Mouse (Mus musculus) stomach, postnatal 0 days (tissue): ENCODE results near the gene Mettl1. TPM values are rescaled to one million over a fixed set of nuclear protein-coding genes. Genes with fewer than 3 reads are reported as not detected.
A peak's percentile ranks its signal among the peaks of the same experiment; 100 is the strongest.

ENCODE experiments used
- ATAC-seq: fragments of 200-750 bp; cut with Nextera tagmentation; 2 replicates; pipeline ENCODE4 v1.8.0; 2017; ENCODE audit not compliant: low FRiP score, low TSS enrichment
- DNase-seq: peaks from one replicate; pipeline ENCODE4 v3.0.0-alpha.2; 2016; ENCODE audit warnings: low spot score
- H3K27ac ChIP-seq: fragments of 300-500 bp; sonication (generic); replicated peaks from 2 replicates; pipeline ENCODE4 v1.5.1; 2014; ENCODE audit warnings: mild to moderate bottlenecking, control low read depth
- H3K27me3 ChIP-seq: fragments of 300-500 bp; sonication (generic); 2 replicates; pipeline ENCODE4 v1.6.1; 2014; ENCODE audit warnings: low read length; ENCODE audit not compliant: control insufficient read depth, insufficient read depth
- H3K36me3 ChIP-seq: fragments of 300-500 bp; sonication (generic); 2 replicates; pipeline ENCODE4 v1.6.1; 2014; ENCODE audit warnings: low read length, mixed read lengths; ENCODE audit not compliant: control insufficient read depth, insufficient read depth
- H3K4me1 ChIP-seq: fragments of 300-500 bp; sonication (generic); replicated peaks from 2 replicates; pipeline ENCODE4 v1.6.1; 2014; ENCODE audit warnings: antibody characterized with exemption; ENCODE audit not compliant: control insufficient read depth, insufficient read depth
- H3K4me2 ChIP-seq: fragments of 300-500 bp; sonication (generic); replicated peaks from 2 replicates; pipeline ENCODE4 v1.6.1; 2014; ENCODE audit warnings: low read depth, mild to moderate bottlenecking, control low read depth, moderate library complexity
- H3K4me3 ChIP-seq: fragments of 300-500 bp; sonication (generic); 2 replicates; pipeline ENCODE4 v1.5.1; 2014; ENCODE audit warnings: low read depth, low read length, control low read depth
- H3K9ac ChIP-seq: fragments of 300-500 bp; sonication (generic); 2 replicates; pipeline ENCODE4 v1.6.1; 2014; ENCODE audit warnings: mild to moderate bottlenecking, low read length, control low read depth, mixed read lengths
- H3K9me3 ChIP-seq: fragments of 300-500 bp; sonication (generic); 2 replicates; pipeline ENCODE4 v1.6.1; 2016; ENCODE audit warnings: low read length; ENCODE audit not compliant: control insufficient read depth
- CTCF ChIP-seq: IDR thresholded peaks from 2 replicates; pipeline ENCODE4 v1.5.1; 2016; ENCODE audit warnings: antibody characterized with exemption, low read depth, mild to moderate bottlenecking, moderate library complexity
- EP300 ChIP-seq: optimal IDR thresholded peaks from 2 replicates; pipeline ENCODE3; 2016; ENCODE audit warnings: antibody characterized with exemption
- WGBS: fragments of 180-500 bp; shearing (Covaris S2); extraction: QIAGEN DNeasy Blood & Tissue Kit; methylation state at CpG from one replicate; pipeline ENCODE4 v1.1.7; 2014; 5-methylcytosine and 5-hydroxymethylcytosine counted together
- polyA plus RNA-seq: library from polyadenylated mRNA; unstranded; fragments of >200 nt; fragmentation: Nextera tagmentation; extraction: Ambion mirVana; gene quantifications from 2 replicates; pipeline ENCODE4 v1.2.1, GENCODE M21; 2015

Gene Mettl1
- 32.4 and 36.8 TPM in 2 replicates for polyA plus RNA-seq

DNA sequence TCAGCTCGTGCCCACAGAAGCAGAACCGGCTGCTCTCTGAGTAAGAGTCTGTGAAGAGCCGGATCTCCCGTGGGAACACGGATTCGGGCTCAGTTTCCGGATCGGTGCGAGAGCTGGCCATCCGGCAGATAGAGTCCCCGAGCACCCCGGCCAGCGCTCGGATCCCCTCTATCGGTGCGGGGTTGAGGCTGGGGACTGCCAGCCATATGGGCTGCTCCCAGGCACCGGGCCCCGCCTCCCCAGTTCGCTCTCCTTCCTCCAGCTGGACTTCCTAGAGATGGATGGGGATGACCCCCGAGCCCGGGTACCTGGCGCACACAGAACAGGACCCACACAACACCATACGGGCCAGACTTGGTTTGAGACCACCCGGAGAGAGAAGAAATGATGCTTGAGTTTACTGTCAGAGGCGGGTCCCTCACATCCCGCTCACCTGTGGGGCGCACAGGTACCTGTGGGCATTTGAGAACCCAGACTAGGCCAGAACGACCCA lies at the start of gene Mettl1, which contains the start of gene Eef1akmt3:
TSS of gene Mettl1 (plus strand) at position 141 of the 493 bp plus-strand sequence.
TSS of gene Eef1akmt3 (minus strand) at position 240 of the 493 bp plus-strand sequence.
- DNase-seq, result peak; percentile 65
- Histone ChIP-seq H3K27ac (peak within 1 kb of the TSS; percentile 65), H3K4me2 (peak within 1 kb of the TSS; percentile 98), H3K9ac (peak within 1 kb of the TSS; percentile 67), H3K4me1 (no peaks in the 10 kb centered on the region; the same call in 1 of the 2 replicates), H3K36me3 (no peaks in the 10 kb centered on the region), H3K4me3 (peak within 1 kb of the TSS; percentile 85), H3K27me3 (no peaks in the 10 kb centered on the region), H3K9me3 (no peaks in the 10 kb centered on the region)
- peak; percentile 43 for ATAC-seq
- TF ChIP-seq EP300, result no peak
- 0% methylated on average over 28 of the region's 28 CpGs for WGBS

DNA sequence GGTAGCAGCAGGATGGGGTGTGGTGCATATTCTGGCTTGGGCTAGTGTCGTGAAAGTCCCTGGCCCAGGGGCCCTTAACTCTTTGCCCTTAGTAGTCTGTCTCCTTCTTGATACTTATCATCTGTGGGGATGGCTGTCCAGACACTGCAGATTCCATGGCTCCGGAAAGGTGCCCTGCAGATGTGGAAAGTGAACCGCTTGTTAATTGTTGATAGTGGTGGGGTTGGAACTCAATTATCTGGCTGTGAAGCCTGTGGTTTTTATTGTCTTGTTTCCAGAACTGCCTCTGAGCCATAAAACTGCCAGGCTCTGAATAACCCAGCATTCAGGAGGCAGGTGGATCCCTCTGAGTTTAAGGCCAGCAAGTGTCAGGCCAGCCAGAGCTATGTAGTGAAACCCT lies 49.5 kb upstream of the Mettl1 start:
- H3K36me3 ChIP-seq, result peaks cover 36% of the 10 kb centered on the region
- DNase-seq (no peak), ATAC-seq (no peak)
- TF ChIP-seq CTCF (no peak), EP300 (no peak)
- H3K27me3 ChIP-seq, result no peaks in the 10 kb centered on the region
- H3K4me1 ChIP-seq, result peaks cover 7% of the 10 kb centered on the region
- 63% methylated on average over 3 of the region's 3 CpGs for WGBS
- H3K4me2 ChIP-seq, result no peak overlapping the region
- H3K4me3 ChIP-seq, result no peak overlapping the region
- no peak overlapping the region for H3K27ac ChIP-seq
- no peaks in the 10 kb centered on the region for H3K9me3 ChIP-seq
- H3K9ac ChIP-seq, result no peak overlapping the region

DNA sequence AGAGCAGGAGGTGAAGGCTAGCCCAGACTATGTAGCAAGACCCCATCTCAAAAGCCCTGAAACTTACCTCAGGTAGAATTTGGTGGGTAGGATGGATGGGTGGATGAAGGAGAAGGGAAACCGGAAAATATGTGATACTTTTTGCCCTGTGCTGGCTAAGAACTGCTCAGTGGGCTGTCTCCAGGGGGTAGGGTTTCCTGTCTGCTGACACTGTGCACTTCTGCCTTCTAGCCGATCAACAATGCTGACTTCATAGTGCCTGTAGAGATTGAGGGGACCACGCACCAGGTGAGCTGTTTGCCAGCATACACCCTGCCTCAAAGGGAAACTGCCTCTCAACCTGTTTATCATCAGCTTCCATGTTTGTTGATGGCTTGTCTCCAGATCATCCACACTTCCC lies 47.6 kb upstream of the Mettl1 start:
- TF ChIP-seq CTCF (no peak), EP300 (no peak)
- Histone ChIP-seq H3K27me3 (no peaks in the 10 kb centered on the region), H3K4me3 (no peak overlapping the region), H3K27ac (no peak overlapping the region), H3K4me2 (no peak overlapping the region), H3K36me3 (peaks cover 49% of the 10 kb centered on the region), H3K9ac (no peak overlapping the region), H3K4me1 (no peaks in the 10 kb centered on the region), H3K9me3 (no peaks in the 10 kb centered on the region)
- DNase-seq, result no peak
- 79% methylated on average over 3 of the region's 3 CpGs for WGBS
- no peak for ATAC-seq

DNA sequence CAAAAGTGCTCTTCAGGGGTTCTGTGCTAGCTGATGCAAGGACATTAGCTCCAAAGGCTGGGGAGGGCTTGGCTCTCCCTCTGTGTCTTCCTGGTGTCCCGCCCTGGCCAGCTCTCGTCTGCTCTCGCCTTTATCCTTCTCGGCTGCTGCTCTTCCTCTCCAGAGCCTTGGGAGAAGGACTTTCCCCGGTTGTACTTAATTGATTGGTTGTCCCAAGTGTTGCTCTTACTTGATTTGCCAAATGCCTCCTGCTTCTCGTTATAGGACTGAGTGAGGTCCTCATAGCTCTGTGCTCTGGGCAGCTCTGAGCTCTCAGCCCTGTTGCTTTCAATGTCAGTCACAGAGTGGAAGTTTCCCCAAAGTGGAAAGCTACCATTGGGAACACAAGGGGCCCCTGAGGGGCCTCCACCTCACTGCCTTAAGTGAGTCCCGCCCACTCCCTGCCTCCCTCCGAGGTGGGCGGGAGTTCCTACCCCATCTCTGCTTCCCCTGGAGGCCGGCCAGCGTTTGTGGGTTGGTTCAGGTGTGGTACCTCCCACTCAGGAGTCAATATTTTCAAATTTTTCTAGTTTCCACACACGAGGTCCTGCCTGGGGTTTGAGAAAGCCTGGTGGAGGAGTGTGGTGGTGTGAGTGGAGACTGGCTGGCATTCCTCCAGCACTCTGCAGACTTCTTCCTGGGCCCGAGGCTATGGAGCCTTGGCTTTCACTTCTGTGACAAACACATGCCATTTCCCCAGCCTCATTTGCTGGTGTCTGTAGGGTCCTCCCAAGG lies 43.7 kb upstream of the Mettl1 start:
- no peak for ATAC-seq
- Histone ChIP-seq H3K27me3 (no peaks in the 10 kb centered on the region), H3K36me3 (peaks cover 48% of the 10 kb centered on the region)

DNA sequence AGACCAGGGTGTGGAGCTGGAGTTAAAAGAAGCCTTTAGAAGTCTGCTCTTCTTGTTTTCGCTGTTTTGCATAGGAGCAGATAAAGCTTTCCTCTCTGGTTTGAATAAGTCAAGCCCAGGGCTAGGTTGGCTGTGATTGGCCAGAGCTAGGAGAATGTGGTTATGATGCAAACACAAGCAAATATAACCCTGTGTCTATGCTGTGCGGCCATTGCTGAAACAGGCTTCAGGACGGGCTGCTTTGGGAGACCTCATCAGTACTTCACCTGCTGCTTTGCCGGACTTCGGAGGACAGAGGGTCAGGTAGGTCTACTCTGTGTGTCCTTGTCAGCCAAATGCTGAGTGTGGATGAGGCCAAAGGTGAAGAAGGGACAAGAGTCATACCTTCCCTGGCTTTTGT lies 40.7 kb upstream of the Mettl1 start, which contains the start of gene Avil:
TSS of gene Avil (plus strand) at position 181 of the 400 bp plus-strand sequence.
- H3K9ac ChIP-seq, result no peak within 1 kb of the TSS

More for the DNA sequence above, 43.7 kb upstream of the Mettl1 start:
- H3K9me3 ChIP-seq, result no peaks in the 10 kb centered on the region
- TF ChIP-seq CTCF, result no peak
- TF ChIP-seq EP300, result no peak
- WGBS, result 47% methylated on average over 13 of the region's 13 CpGs
- H3K4me2 ChIP-seq, result no peak overlapping the region
- peak; percentile 54 for DNase-seq
- no peak overlapping the region for H3K4me3 ChIP-seq
- no peaks in the 10 kb centered on the region for H3K4me1 ChIP-seq
- H3K9ac ChIP-seq, result no peak overlapping the region
- H3K27ac ChIP-seq, result no peak overlapping the region

DNA sequence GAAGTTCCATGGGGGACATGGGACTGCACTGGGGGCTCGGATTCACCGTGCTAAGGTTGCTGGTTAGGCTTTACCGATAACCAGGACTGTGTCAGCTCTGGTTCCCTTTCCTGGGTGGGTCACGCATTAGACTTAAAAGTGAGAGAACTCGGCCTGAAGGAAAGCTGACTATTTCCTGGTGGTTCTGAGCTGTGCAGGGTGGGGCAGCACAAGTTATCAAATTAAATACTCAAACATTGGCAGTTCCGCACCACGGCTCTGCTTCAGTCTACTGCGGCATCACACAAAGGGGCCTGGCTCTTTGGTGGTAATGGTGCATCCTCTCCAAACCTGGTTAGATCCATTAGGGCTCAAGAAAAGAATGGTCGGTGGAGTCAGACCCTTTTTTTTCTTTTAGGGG lies 39.9 kb upstream of the Mettl1 start:
- Histone ChIP-seq H3K36me3 (peaks cover 17% of the 10 kb centered on the region), H3K4me1 (no peaks in the 10 kb centered on the region), H3K27me3 (no peaks in the 10 kb centered on the region), H3K27ac (peak overlapping the region; percentile 63; the same call in 1 of the 2 replicates), H3K9ac (no peak overlapping the region), H3K4me2 (0 out of 2 replicates have a peak overlapping the region, but pooled peaks have one; percentile 8), H3K4me3 (no peak overlapping the region), H3K9me3 (no peaks in the 10 kb centered on the region)
- ATAC-seq (peak; percentile 63), DNase-seq (peak; percentile 55)
- 60% methylated on average over 9 of the region's 9 CpGs for WGBS
- no peak for TF ChIP-seq EP300
- no peak for TF ChIP-seq CTCF

More for the DNA sequence above, 40.7 kb upstream of the Mettl1 start, which contains the start of gene Avil:
- peaks cover 20% of the 10 kb centered on the region for H3K36me3 ChIP-seq
- DNase-seq, result no peak
- 77% methylated on average over 5 of the region's 5 CpGs for WGBS
- H3K27ac ChIP-seq, result peak within 1 kb of the TSS; percentile 63; the same call in 1 of the 2 replicates
- no peaks in the 10 kb centered on the region for H3K27me3 ChIP-seq
- H3K4me3 ChIP-seq, result no peak within 1 kb of the TSS
- no peaks in the 10 kb centered on the region for H3K9me3 ChIP-seq
- 0 out of 2 replicates have a peak within 1 kb of the TSS, but pooled peaks have one; percentile 8 for H3K4me2 ChIP-seq
- no peak for TF ChIP-seq CTCF
- TF ChIP-seq EP300, result no peak
- H3K4me1 ChIP-seq, result no peaks in the 10 kb centered on the region
- ATAC-seq, result peak; percentile 41; the same call in 1 of the 2 replicates
